In the genomic region with DNA sequence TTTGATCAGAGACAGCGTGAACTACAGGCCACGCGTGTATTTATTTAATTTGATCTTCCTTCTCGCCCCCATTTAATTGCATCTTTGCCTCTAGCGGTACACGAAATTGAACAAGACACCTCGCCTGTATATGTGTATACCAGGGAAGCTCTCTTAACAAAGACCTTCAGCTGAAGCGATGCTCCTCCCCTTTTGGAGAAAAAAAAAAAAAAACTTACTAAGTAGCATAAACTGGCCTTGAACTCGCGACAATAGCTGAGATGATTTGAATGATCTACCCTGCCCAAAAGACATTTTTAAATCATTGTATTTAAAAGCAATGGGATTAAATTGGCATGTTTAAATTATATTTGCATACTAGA, we compare ENCODE assay signal across 8 mouse cellular contexts. TPM values are rescaled to one million over a fixed set of nuclear protein-coding genes. Genes with fewer than 3 reads are reported as not detected.
DNase-seq lines count a peak whose midpoint lies in the region; ATAC-seq and TF ChIP-seq lines count a peak whose summit lies in the region.

No protein-coding gene starts in this region.

- no peaks in the 10 kb centered on the region for H3K9me3 ChIP-seq in forebrain, embryonic 13.5 days (replicated peaks)
- H3K9me3 ChIP-seq in liver, embryonic 14.5 days (ENCODE audit: control insufficient read depth, low read length): no peaks in the 10 kb centered on the region

- peak overlapping the region; percentile 64 for H3K4me2 ChIP-seq in forebrain, embryonic 13.5 days
- H3K4me2 ChIP-seq in liver, embryonic 14.5 days (ENCODE audit: low read depth): peak overlapping the region; percentile 69

- peak overlapping the region; percentile 82 for H3K4me3 ChIP-seq in cerebellum, adult 2 months (replicated peaks; ENCODE audit: insufficient read depth, low read depth, low read length)
- H3K4me3 ChIP-seq in C2C12 (ENCODE audit: insufficient read depth, poor library complexity, severe bottlenecking): peak overlapping the region; percentile 69
- H3K4me3 ChIP-seq in forebrain, embryonic 13.5 days: peak overlapping the region; percentile 78
- H3K4me3 ChIP-seq in liver, embryonic 14.5 days (ENCODE audit: insufficient read depth in 1 of 2, low read depth in 2 of 2, low read length in 2 of 2): peak overlapping the region; percentile 78 to 81

- peak overlapping the region; percentile 60; the same call in 1 of the 2 replicates for H3K27ac ChIP-seq in cerebellum, adult 2 months (ENCODE audit: insufficient read depth, low read length)
- peak overlapping the region; percentile 92 for H3K27ac ChIP-seq in forebrain, embryonic 13.5 days
- peak overlapping the region; percentile 88 for H3K27ac ChIP-seq in liver, embryonic 14.5 days

- peak; percentile 71 for ATAC-seq in forebrain, embryonic 13.5 days
- ATAC-seq in liver, embryonic 14.5 days (ENCODE audit: insufficient read depth): peak; percentile 42

- under 1% methylated on average over 10 of the region's 10 CpGs for WGBS in cerebellum, adult 2 months
- under 1% methylated on average over 10 of the region's 10 CpGs for WGBS in forebrain, embryonic 13.5 days
- 0% methylated on average over 10 of the region's 10 CpGs for WGBS in liver, embryonic 14.5 days (ENCODE audit: insufficient replicate concordance)

- no peaks in the 10 kb centered on the region for H3K4me1 ChIP-seq in cerebellum, adult 2 months (ENCODE audit: control insufficient read depth, insufficient read depth, low read length)
- H3K4me1 ChIP-seq in forebrain, embryonic 13.5 days: peaks cover 13% of the 10 kb centered on the region
- peaks cover 18 to 20% of the 10 kb centered on the region in 2 experiments for H3K4me1 ChIP-seq in liver, embryonic 14.5 days (replicated peaks; ENCODE audit: control insufficient read depth in 2 of 2, insufficient read depth in 2 of 2, low read length in 1 of 2)

- H3K9ac ChIP-seq in forebrain, embryonic 13.5 days: peak overlapping the region; percentile 61
- peak overlapping the region; percentile 85 for H3K9ac ChIP-seq in liver, embryonic 14.5 days (replicated peaks)

- TF ChIP-seq EP300 in liver, embryonic 14.5 days (IDR thresholded peaks at IDR 0.05; ENCODE audit: low read depth): no peak

- H3K36me3 ChIP-seq in C2C12 (ENCODE audit: control insufficient read depth, insufficient read depth): peaks cover 31% of the 10 kb centered on the region
- H3K36me3 ChIP-seq in forebrain, embryonic 13.5 days (ENCODE audit: poor library complexity, severe bottlenecking): peaks cover 28% of the 10 kb centered on the region
- H3K36me3 ChIP-seq in liver, embryonic 14.5 days (replicated peaks; ENCODE audit: control insufficient read depth, insufficient read depth, low read depth): peaks cover 29% of the 10 kb centered on the region

- no peaks in the 10 kb centered on the region for H3K27me3 ChIP-seq in cerebellum, adult 2 months (ENCODE audit: control insufficient read depth, insufficient read depth, low read length)
- no peaks in the 10 kb centered on the region for H3K27me3 ChIP-seq in C2C12 (ENCODE audit: control insufficient read depth, insufficient read depth, insufficient read length)
- H3K27me3 ChIP-seq in forebrain, embryonic 13.5 days: no peaks in the 10 kb centered on the region
- no peaks in the 10 kb centered on the region for H3K27me3 ChIP-seq in liver, embryonic 14.5 days (ENCODE audit: control insufficient read depth, insufficient read depth, low read length)

- peaks cover 26% of the 10 kb centered on the region for H3K79me2 ChIP-seq in C2C12 (ENCODE audit: control insufficient read depth, insufficient read depth)

- TF ChIP-seq POLR2A in cerebellum, adult 2 months (IDR thresholded peaks at IDR 0.05; ENCODE audit: borderline replicate concordance, insufficient read depth, low read length): no peak

- no peak for TF ChIP-seq CTCF in cerebellum, adult 2 months (IDR thresholded peaks at IDR 0.05; ENCODE audit: borderline replicate concordance, insufficient read depth, low read depth, low read length)
- no peak for TF ChIP-seq CTCF in C2C12 (IDR thresholded peaks at IDR 0.05; ENCODE audit: control insufficient read depth, insufficient read depth, insufficient read length)
- TF ChIP-seq CTCF in liver, embryonic 14.5 days (IDR thresholded peaks at IDR 0.05; ENCODE audit: low read depth): no peak

- peak overlapping the region; percentile 32 for H3ac ChIP-seq in C2C12 (ENCODE audit: control insufficient read depth, insufficient read length, low read depth)

- DNase-seq in cerebellum, adult 2 months: no peak
- no peak for DNase-seq in cerebellum, adult 11 months
- DNase-seq in liver, embryonic 14.5 days (ENCODE audit: low read depth in 3 of 3, low spot score in 3 of 3): no peak
- no peak for DNase-seq in adrenal gland, adult 18-20 months (ENCODE audit: low spot score in 2 of 2)
- DNase-seq in right cerebral cortex, postnatal 10 days (ENCODE audit: low spot score in 2 of 2): no peak
- DNase-seq in adrenal gland, postnatal 14 days: no peak

- peaks cover 13% of the 10 kb centered on the region for H3K79me3 ChIP-seq in C2C12 (ENCODE audit: low read depth)

TF ChIP-seq in C2C12, 6 proteins besides CTCF, POLR2A, EP300 and RAD21:
- TF ChIP-seq MYOD1 (IDR thresholded peaks at IDR 0.05; ENCODE audit: control insufficient read depth, insufficient read length, low read depth): no peak
- TF ChIP-seq MYOG (IDR thresholded peaks at IDR 0.05; ENCODE audit: control insufficient read depth, extremely low read depth, insufficient read length): no peak
- no peak for TF ChIP-seq FOSL1 (IDR thresholded peaks at IDR 0.05; ENCODE audit: insufficient read depth, low read length, poor library complexity, severe bottlenecking)
- no peak for TF ChIP-seq USF1 (IDR thresholded peaks at IDR 0.05; ENCODE audit: low read depth)
- no peak for TF ChIP-seq MAX (IDR thresholded peaks at IDR 0.05)
- TF ChIP-seq CEBPB (IDR thresholded peaks at IDR 0.05; ENCODE audit: low read depth): no peak

RNA-seq across cellular contexts. Expression of a gene that starts 0.4 kb away (rescaled TPM):
- 325 and 326 TPM in 2 replicates for polyA plus RNA-seq in cerebellum, adult 2 months (2012; rRNA removed)
- 223 TPM for polyA plus RNA-seq in C2C12 (2012; fragmentation: generic; extraction: Trizol)
- 552 and 565 TPM in 2 replicates for polyA plus RNA-seq in forebrain, embryonic 13.5 days (2015; fragmentation: Nextera tagmentation; extraction: Ambion mirVana)
- 135 and 156 TPM in 2 replicates for polyA plus RNA-seq in liver, embryonic 14.5 days (2012; rRNA removed)
- 219 and 229 TPM in 2 replicates for polyA plus RNA-seq in liver, embryonic 14.5 days (2014; fragmentation: Nextera tagmentation; extraction: Ambion mirVana)
- 100 to 1,000 TPM; 148 to 156 TPM for total RNA-seq in adrenal gland, adult 18-20 months (2021)
- 173 and 195 TPM in 2 replicates for total RNA-seq in adrenal gland, postnatal 14 days (2021)

RNA-seq across cellular contexts. Expression of a gene that starts 28.3 kb away (rescaled TPM):
- 44.8 and 45.6 TPM in 2 replicates for polyA plus RNA-seq in cerebellum, adult 2 months (2012; rRNA removed)
- 8.1 TPM for polyA plus RNA-seq in C2C12 (2012; fragmentation: generic; extraction: Trizol)
- polyA plus RNA-seq in forebrain, embryonic 13.5 days (2015; fragmentation: Nextera tagmentation; extraction: Ambion mirVana): 51.9 and 56.0 TPM in 2 replicates
- polyA plus RNA-seq in liver, embryonic 14.5 days (2012; rRNA removed): 5.4 and 6.6 TPM in 2 replicates
- polyA plus RNA-seq in liver, embryonic 14.5 days (2014; fragmentation: Nextera tagmentation; extraction: Ambion mirVana): 12.2 and 13.2 TPM in 2 replicates
- 10 to 100 TPM; 15.9 to 26.0 TPM for total RNA-seq in adrenal gland, adult 18-20 months (2021)
- 21.7 and 27.2 TPM in 2 replicates for total RNA-seq in adrenal gland, postnatal 14 days (2021)

RNA-seq across cellular contexts. Expression of a gene that starts 42.3 kb away (rescaled TPM):
- 212 and 243 TPM in 2 replicates for polyA plus RNA-seq in cerebellum, adult 2 months (2012; rRNA removed)
- 15.4 TPM for polyA plus RNA-seq in C2C12 (2012; fragmentation: generic; extraction: Trizol)
- 40.0 and 41.1 TPM in 2 replicates for polyA plus RNA-seq in forebrain, embryonic 13.5 days (2015; fragmentation: Nextera tagmentation; extraction: Ambion mirVana)
- polyA plus RNA-seq in liver, embryonic 14.5 days (2012; rRNA removed): 5.3 and 5.9 TPM in 2 replicates
- 6.3 and 8.3 TPM in 2 replicates for polyA plus RNA-seq in liver, embryonic 14.5 days (2014; fragmentation: Nextera tagmentation; extraction: Ambion mirVana)
- 10 to 100 TPM; 26.7 to 36.4 TPM for total RNA-seq in adrenal gland, adult 18-20 months (2021)
- 21.3 and 30.5 TPM in 2 replicates for total RNA-seq in adrenal gland, postnatal 14 days (2021)
